Mouse (Mus musculus): ENCODE data around the gene H2-DMb2.
A peak's percentile ranks its signal among the peaks of the same experiment; 100 is the strongest.

Gene H2-DMb2

DNA sequence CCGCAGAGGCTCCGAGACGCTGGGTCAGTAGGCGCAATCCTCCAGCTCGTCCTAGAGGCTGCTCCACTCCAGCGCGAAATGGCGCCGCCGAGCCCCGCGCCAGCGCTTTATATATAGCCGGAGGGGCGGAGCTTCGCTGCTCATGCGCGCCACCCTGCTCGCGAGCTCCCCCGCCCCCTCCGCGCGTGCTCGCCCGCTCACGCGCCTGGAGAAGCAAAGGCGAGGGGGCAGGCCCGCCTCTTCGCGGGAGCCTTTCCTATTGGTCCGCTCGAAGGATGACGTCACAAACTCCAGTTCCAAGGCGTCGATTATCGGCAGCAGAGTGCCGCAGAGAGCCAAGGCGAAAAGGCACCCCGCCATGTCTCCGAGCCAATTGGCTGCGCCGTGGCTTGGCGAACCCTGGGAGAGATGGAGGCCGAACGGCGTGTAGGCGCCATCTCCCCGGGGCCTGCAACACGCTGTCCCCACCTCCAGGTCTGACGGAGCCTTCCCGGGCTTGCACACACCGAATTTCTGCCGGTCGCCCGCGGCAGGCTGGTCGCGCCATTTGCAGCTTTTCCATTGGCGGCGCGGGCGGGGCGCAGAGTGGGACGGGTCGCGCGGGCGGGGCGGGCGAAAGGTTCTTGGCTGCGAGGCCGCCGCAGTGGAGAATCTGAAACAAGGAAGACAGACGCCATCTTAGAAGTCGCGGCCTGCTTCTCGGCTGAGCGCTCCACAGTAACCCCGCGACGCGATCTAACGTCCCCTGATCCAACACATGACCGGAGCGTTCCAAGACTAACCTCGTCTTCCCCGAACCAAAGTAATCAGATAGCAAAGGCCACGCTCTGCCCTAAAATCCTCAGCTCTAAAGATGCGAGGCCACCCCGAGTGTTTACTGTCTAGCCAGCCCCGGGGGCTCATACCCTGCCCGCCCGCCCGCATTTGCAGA lies 23.6 kb upstream of the H2-DMb2 start, which contains the start of gene H2-DMa:
Gene H2-DMa, plus strand, starts transcription at position 293 of the 931 bp plus-strand sequence.
- peak; percentile 99 for DNase-seq

DNA sequence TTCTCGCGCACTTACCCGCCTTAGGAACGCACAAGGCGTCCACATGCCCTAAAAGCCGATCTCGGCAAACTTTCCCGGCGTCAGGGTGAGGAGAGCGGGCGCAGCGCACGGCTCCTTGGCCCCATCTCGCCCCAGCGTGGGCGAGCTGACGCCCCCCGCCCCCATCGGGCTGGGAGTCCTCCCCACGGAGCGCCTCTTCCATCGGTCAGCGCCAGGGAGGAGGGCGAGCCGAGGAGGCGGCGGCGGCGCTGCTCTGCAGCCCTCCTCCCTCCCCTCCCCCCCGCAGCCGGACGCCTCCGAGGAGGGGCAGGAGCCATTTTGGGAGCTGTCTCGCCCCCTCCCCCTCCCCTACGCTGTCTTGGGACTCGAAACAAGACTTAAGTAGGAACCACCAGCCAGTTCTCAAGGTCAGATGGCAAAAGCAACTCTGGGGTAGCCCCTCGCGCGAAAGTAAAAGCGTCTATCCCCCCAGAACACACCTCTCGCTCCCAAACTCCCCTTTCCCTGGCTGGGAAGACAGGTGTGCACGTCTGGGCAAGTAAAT lies 22.9 kb upstream of the H2-DMb2 start:
- peak; percentile 94 for DNase-seq

DNA sequence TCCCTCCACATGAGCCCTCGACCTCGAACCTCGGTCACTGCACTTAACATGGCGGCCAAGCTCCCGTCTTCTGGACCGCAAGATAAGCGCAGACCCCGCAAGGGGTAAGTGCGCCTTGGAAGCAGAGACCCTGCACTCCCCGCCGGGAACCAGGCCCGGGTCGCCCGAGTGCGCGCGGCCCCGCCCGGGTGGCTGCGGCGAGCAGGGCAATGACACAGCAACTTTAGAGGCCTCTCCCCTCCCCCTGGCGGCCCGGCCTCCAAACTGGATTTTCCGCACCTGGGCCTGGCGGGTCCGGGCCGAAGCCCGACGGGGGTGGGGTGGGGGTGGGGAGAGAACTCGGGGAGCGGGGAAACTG lies 22.3 kb upstream of the H2-DMb2 start:
- DNase-seq = peak; percentile 91

DNA sequence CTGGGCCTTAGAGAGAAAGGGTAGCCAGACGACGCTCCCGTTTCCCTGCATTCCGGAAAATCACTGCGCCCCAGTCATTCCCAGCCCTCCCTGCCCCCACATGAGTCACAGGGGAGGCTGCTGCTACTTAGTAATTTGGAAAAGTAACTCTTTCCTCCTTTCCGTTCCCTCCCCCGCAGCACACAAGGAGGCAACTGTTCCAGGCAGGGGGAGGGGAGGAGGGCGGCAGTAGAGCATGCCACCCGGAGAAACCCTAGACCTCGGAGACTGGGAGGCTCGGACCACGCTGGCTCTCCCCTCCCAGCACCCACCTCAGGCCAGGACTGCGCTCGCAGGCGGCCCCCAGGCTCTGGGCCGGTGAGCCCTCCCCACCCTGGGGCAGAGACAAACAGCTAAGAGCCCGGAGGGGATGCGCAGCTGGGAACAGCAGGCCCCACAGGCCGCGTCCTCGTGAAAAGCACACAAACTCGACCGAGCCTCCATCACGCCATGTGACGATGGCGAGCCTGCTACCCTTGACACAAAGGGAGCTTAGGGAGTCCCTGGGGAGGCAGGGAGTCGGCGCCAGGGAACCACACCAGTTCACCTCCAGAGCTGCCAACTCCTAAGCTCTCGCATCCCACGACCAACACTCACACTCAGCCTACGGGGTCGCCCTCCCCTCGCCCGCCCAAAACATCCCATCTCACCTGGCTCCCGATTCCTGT lies 21.8 kb upstream of the H2-DMb2 start:
- DNase-seq = peak; percentile 91

DNA sequence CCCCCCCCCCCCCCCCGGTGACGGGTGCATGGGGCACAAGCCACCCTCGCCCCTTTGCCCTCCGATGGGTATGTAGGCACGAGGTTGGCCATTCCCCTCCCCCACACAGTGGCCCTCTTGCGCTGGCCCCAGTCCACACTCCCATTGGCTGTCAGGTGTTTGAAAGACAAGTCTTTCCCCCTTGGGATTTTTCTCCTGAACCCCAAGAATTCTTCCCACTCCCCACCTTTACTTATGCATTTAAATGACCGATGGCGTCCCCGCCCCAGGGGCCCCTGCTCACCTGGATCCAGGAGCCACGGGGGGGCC lies 21.3 kb upstream of the H2-DMb2 start:
- DNase-seq = peak; percentile 77

DNA sequence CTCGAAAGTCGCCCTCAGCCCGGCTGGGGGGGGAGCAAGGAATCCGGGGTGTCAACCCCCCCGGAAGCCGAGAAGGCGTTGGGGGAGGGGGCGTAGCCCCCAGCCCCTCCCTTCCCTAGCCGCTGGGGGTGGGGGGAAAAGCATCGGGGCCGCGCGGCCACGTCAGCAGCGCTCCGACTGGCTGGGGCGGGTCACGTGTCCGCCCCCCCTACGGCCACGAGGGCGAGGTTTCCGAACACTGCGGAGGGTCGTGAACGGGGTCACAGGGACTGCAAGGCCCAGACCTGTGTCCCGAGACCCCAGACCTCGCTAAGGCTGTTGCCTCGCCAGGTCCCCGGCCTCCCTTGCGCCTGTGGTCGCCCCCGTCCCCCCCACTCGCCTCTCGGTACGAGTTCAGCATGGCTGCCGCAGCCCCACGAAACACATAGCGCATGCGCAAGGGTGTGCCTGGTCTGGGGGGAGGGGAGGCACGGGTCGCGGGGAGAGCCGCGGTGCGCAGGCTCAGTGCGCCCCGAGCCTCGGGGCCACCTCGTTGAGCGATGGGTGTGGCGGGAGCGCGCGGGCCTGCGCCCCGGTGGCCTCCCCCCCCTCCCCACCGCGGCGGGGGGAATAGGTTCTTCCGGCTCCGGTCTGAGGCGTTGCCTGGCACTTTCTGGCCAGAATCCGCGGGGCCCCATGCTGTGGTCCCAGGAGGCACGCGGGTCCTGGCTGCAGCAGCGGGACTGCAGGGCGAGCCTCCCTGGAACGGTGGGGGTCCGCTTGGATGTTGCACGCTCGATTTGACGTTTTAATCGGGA lies 20.7 kb upstream of the H2-DMb2 start, which contains the start of gene Brd2:
Gene Brd2, minus strand, starts transcription at position 447 of the 797 bp plus-strand sequence.
- peak; percentile 97 for DNase-seq

DNA sequence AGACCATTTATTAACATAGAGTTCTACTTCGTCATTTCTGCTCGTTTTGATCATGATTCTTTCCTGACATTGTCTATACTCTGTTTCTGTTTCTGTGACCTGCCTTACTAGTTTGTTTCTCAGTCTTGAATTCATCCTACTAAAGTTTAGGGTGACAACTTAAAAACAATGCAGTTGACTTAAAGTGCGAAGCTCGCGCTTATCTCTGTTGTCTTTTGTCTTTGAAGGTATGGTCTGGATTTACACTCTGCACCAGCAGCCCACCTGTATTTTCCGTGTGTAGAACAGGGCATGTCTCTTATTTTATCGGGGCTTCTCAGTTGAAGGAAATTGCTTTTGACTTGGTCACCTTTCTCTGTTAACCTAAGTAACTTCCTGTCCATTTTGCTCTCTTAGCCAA lies 20.0 kb upstream of the H2-DMb2 start:
- no peak for DNase-seq

DNA sequence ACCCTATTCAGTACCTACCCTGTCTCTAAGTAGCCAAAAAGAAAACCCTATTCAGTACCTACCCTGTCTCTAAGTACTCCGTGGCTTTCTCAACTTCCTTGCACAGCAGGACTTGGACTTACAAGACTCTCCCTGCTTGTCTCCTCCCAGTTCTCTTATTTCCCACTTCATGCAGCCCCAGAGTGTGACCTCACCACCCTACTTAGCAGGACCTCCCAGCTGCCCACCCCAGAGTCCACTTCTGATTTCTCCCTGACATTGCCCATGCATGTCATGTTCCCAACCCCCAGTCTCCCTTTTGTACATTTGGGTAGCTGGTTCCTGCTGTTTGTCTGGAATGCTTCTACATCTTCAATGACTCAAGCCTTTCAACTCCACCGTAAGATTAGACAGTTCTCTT lies 19.6 kb upstream of the H2-DMb2 start:
- DNase-seq = peak; percentile 63

DNA sequence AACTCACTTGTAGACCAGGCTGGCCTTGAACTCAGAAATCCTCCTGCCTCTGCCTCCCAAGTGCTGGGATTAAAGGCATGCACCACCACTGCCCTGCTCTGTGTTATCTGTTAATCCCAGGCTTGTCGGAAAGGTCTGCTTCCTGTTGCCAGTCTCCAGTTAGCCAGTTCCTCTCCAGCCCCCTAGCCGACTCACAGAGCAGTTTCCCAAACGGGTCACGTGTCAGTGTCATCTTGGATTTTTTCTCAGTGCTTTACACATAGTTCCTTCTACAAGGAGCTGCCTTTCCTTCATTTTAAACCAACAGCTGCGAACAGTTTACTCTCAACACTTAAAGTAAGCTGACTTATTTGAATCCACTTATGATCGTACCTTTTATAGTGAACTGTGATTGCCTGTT lies 18.5 kb upstream of the H2-DMb2 start:
- peak; percentile 64 for DNase-seq

DNA sequence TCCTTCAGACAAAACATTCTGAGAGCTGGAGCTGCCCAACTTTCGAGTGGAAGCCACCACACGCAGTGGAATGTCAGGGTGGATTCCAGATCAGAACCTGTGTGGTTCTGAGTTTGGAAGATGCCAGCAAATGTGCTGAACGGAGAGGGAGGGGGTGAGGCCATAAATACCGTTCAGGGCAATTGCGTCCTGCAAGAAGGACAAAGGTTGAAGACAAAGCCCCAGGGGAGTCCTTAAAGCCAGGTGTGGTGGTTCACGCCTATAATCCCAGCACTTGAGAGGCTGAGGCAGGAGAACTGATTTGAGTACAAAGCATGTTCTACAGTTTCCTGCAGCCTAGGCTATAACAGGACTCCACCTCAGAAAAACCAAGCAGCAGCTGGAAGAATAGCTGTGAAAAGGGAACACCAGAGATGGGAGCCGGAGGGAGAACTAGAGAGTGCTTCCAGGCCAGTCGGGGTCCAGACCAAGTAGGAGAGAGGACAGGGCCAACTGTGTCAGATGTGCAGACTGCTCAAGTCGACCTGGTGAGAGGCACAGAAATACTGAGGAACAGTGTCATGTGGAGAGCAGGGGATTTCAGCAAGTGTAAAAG lies 16.2 kb upstream of the H2-DMb2 start:
- no peak for DNase-seq

DNA sequence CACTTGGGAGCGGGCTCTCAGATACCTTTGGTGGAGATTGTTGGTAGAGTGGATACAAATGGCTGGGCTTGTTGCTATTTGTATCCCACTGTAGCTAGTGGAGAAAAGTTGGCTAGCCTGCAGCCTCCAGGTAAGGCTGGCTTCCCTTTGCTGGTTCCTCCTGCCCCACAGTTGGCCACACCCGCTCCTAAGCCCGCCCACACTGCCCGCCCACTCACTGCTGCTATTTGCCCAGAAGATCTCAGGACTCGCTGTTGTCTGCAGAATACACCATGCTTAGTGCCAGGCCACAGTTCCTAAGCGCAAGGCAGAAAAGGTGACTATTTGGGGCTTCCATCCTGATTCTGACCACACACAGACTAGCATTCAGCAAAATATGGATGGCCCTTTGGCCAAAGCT lies 15.6 kb upstream of the H2-DMb2 start:
- DNase-seq = peak; percentile 82

DNA sequence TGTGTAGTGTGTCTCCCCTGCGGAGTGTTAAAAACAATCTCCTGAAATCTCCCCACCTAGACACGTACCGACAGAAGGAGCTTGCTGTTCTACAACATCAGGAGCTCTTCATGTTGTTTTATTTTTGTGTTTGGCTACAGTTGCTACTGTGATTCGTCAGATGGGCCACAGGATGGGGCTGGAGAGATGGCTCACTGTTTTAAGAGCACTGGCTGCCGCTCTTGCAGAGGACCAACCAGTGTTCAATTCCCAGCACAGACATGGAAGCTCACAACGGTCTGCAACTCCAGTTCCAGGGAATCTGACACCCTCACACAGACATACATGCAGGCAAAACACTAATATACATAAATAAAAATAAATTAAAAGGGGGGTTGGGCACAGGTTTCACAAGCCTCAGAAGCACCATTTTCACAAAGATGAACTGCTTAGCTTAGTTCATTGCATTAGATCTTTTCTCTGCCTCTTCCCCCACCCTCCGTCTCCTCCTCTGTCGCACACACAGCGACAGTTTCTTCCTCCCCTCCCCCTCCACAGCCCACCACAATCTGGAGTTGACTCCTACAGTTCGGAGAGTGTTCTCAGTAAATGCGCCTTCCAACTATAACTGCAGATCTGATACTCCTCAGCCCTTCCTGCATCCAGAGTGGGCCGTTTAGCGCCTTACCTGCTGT lies 14.7 kb upstream of the H2-DMb2 start:
- no peak for DNase-seq

DNA sequence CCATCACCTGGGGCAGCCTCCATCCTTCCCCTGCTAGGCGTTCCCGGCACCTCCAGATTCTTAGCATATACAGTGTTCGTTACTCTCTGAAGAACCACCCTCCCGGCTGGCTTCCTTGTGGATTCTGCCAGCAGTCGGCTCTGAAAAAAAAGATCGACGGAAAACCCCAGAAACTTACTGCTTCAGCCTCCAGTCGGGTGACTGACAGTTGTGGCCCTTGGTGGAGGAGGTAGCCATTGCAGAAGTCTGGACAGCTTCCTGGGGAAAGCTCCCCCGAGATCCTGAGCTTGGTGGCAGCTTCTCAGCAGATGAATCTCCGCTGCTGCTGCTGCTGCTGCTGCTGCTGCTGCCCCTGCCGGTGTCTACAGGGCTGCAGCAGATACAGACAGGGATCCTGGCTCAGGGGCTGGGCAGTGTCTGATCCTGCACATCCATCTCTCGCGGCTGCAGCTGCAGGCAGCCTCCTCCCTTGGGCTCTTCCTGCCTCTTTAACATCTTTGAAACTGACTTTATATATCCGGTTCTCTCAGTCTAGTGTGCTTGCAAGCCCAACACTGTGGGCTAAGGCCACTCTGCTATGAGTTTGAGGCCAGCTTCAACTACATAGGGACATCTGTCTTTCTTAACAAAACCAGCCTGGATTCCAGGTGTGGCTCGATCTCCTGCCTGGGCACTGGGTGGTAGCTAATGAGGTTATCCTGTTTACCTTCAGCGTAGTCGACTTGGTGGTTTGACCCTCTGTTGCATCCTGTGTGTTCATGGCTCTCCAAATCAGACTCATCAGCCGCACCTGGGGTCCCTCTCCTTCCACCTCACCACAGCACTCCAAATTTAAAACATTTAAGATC lies 13.9 kb upstream of the H2-DMb2 start:
- DNase-seq = no peak

DNA sequence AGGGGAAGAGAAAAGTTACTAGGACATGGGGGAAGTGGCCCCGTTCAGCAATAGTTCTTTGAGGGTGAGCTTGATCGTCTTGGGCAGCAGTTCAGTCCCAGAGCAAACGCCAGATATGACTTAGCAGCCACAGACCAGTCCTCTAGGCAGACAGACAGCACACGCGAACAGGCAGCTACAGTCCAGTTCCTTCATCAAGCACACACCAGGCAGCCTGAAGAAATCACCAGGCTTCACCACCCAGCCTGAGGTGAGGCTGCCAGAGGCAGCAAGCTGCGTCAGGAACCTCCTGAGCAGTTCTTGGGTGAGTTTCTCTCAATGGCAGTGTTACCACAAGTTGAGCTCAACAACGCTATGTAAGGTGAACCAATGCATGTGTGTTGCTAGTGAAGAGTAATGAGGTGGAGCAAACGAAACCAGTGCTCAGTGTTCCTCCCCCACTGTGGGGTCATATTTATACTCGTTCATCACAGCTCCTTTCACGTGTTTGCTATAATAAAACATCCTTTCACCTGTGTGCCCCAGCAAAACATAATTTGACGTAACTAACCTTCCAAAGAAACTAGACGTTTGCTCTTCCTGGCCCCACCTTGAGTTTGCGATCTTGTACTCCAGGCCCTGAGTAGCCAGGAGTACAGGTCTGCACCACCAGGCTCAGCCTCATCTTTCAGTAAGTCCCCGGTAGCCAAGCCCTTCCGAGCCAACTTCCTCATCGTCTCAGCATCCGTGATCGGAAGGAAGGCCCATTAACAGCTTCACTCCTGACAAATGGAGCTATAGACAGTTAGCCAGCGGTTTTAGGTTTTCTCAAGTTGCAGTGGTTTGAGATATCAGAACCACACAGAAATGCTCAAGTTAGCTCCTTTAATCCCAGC lies 12.8 kb upstream of the H2-DMb2 start:
- no peak for DNase-seq

DNA sequence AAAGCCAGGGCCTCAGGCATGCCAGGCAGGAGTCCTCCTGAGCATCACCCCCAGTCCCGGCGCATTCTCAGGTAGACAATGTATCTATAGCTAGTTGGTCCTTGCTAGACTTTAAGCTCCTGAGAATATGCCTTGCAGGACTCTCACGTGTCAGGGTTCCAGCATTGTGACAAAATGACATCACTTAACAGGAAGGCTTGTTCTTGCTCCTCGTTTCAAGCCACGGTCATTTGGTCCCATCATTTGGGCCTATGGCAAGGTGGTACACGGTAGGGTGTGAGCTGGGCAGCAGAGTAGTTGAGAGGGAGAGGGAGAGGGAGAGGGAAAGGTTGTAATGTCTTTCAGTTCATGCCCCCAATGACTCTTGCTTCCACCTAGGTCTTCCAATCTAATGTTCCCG lies 11.2 kb upstream of the H2-DMb2 start:
- DNase-seq = no peak

DNA sequence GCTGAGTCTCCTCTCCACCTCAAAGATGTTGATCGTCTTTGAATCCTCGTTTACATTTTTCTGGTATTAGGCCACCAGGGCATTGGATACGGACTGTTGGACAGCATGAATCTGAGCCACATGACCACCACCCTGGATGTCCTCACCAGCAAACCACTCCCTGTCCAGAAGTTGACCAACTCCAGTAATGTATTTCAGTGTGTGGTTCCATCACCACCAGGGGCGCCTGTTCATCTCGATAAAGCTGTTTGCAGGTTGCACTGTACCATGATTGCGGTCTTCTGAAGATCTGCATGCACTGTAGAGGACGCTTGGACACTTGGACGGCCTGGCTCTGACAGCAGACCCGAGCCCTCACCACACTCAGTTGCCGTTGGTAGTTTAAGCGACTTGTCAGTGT lies 9.8 kb upstream of the H2-DMb2 start:
- DNase-seq = peak; percentile 47

DNA sequence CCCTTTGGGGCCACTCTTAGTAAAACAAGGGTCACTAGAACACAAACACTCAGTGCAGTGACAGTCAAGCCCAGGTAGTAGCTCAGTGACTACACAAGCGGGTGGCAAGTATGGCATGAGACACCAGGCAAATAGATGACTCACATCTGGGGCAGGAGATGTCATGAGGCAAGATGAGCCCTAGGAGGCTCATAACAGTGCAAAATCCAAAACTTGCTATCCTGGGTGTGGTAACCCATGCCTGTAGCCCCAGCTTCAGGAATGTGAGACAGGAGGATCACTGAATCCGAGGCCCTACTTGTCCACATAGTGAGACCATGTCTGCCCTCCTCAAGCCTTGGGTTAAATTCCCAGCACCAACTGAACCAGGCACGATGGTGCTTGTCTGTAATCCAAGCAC lies 8.7 kb upstream of the H2-DMb2 start:
- no peak for DNase-seq

DNA sequence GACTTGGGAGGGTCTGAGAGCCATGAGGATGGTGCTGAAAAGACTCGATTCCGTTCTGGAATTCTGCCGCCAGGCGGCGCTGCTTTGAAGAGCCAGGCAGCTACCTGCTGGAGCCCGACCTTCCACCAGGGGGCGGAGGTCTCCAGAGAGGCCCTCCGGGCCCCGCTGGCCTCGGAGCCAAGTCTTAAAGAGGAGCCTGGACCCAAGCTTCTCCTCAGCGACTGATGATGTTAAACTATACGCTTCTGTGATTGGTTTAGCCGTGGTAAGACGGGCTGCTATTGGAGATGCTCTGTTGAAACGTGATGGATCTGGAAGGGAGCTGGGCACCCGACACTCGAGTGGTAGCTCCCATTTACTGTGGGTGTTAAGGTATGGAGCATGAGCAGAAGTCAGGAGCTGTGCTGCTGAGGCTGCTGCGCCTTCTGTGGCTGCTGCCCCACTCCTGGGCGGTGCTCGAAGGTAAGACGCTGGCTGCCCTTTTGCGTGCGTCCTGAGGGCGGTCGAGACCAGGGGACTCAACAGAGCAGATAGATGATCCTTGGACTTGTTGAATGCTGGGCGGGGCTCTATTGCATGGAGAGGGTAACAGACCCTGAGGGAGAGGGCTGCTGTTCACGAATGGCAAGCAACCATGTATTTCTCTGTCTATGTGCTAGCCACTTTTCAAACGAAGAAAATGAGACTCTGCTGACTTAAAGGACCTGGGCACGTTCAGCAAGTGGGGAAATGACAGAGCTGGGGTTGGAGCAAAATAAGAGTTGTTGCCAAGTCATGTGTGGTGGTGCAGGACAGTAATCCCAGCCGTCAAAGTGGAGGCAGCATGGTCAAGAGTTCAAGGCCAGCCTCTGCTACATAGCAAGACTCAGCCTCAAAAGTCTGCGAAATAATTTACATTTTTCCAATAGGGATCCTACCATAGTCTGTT lies 7.5 kb upstream of the H2-DMb2 start:
- DNase-seq = peak; percentile 99

DNA sequence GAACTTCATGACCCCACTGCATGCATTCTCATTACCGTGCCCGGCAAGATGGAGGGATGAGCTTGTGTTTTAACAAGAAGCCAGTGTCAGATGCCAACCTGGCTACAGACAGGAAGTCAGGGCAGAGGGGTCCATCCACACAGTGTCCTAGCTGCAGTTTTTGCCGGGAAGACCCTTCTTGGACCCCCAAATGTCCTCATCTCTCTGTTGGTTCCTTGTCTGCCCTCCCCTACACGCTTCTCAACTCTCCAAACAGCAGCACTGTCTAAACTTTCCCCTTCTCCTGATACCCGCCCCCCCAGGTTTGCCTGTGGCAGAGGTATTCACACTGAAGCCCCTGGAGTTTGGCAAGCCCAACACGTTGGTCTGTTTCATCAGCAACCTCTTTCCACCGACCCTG lies 5.5 kb upstream of the H2-DMb2 start:
- no peak for DNase-seq
